Mouse (Mus musculus): ENCODE results near the gene Ptpn1. TPM values are rescaled to one million over a fixed set of nuclear protein-coding genes. Genes with fewer than 3 reads are reported as not detected.

Ptpn1 gene
- total RNA-seq, 2 experiments from 2014 or later, result 13.8 to 58.4 TPM

- ATAC-seq (replicated peaks; ENCODE audit: poor library complexity), result no peak
Measured at GRCm38 (mm10) chr2:167968504-167968903, 36.6 kb downstream of the Ptpn1 start.

DNA sequence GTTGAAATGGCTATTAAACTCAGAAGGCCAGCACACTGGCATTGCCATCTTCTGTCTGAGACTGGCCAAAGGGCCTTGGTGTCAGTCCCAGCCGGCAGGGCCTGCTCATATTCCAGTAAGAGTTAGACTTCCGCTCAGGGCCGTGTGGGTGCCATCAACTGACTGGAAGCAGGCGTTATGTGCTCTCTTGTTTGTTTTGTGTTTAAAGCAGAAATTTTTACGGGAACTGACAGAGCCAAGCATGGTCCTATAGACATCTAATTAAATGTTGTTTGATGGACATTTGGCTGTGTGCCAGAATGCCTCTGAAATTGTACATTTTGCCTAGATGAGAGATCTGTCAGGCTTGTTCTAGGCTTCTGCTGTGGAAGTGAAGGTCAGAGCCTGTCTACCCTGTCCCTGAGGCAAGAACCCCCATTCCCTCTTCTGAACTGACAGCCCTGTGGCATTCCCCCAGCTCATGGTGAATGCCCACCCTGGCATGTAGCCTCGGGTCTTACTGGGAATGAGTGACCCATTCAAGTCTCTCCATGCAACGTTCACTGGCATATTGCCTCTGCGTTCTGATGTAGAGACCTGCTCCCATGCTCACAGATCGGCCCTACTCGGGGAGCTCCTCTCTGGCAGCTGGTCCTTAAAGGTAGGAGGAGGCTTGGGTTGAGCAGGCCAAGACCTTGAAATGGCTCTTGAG, 38.1 kb downstream of the Ptpn1 start:
- ATAC-seq (replicated peaks; ENCODE audit: poor library complexity), result no peak

DNA sequence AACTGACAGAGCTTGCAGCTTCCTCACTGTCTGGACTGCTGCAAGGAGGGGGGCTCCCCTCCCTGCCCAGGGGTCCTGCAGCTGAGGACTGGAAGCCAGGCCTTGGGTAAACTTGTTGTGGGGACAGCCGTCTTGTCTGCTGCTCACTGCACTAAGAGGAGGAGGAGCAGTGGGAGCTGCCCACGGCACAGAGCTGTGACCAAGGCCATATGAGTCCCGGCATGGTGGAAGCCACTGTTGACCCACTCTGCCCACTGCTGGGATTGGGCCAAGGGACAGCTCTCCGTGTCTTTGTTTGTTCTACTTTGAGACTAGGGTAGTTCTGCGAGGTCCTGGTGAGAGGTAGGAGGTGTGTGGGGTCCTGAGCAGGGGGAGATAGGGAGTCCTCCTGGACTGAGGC, 40.3 kb downstream of the Ptpn1 start:
- ATAC-seq (replicated peaks; ENCODE audit: poor library complexity), result no peak

GRCm38 (mm10) chr2:167972809-167973208, 41.0 kb downstream of the Ptpn1 start:
- no peak for ATAC-seq (replicated peaks; ENCODE audit: poor library complexity)

DNA sequence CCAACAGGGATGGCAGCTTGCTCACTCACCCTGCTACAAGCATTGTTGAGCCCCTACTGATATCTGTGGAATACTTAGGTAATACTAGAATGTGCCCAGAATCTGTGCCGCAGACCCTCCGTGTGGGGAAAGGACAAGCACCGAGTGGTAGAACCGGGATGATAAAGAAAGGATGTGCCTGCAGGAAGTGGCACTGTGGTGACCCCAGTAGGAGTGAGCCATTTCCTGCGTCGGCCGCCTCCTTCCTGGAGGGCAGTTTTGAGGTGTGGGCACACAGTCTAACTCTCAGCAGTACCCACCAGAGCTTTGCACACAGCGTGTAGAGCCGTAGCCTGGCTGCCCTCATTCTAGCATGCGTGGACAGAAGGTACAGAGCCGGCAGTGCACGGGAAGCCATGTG, 43.9 kb downstream of the Ptpn1 start:
- ATAC-seq (replicated peaks; ENCODE audit: poor library complexity), result no peak

DNA sequence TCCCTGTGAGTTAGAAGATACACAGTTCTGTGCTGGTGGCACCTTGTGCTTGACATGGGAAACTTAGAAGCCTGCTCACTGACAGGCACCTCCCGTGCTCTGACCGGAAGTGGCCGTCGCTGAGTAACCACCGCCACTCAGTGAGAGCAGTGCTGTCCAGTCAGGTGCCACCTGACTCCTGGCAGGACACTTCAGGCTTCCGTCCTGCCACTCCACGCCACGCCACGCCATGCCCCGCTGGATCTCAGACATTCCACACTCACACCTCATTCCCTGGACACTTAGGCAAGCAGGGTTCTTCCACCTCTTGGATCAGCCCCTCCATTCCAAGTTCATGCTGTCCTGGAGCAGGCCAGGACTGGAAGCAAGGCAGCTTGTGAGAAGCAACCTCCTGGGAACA, 46.4 kb downstream of the Ptpn1 start:
- ATAC-seq (replicated peaks; ENCODE audit: poor library complexity), result no peak

- peak; percentile 29; the same call in 1 of the 2 replicates for ATAC-seq (replicated peaks; ENCODE audit: poor library complexity)
Measured at GRCm38 (mm10) chr2:167980391-167980790, 48.5 kb downstream of the Ptpn1 start.

DNA sequence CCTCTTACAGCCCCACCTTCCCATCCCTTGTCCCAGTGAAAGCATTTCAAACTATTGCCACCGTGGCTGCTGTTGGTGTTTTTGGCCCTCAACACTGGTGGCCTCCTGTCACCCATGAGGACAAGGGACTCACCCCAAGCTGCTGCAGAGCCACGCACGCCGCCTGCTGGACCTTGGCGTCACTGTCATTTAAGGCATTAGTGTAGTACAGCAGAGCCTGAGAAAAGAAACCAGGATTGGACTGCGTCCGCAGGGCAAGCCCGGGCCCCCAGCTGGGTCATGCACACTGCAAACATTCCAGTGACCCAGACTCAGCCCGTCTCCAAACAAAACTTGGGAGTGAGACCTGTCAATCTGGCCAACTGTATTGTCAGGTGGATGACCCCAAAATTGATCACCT, 50.8 kb downstream of the Ptpn1 start:
- ATAC-seq (replicated peaks; ENCODE audit: poor library complexity), result no peak

- no peak for ATAC-seq (replicated peaks; ENCODE audit: poor library complexity)
Measured at GRCm38 (mm10) chr2:167984371-167984770, 52.5 kb downstream of the Ptpn1 start.

DNA sequence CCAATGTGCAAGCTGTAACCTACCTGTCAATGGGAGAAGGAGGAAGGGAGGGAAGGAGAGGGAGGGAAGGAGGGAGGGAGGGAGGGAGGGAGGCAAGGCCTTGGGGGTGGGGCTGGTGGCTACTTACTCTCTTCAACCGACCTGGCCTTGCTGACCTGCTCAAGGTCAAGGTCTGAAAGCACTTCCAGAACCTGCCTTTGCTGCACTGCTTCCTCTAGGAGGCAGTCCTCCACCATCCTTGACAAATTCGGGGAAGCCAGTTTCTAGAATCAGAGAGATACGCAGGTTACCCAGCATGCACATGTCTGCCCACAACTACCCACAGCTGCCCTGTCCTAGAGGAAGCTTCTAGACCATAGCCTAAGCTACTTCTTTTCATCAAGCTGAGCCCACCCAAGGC, 53.1 kb downstream of the Ptpn1 start:
- no peak for ATAC-seq (replicated peaks; ENCODE audit: poor library complexity)

GRCm38 (mm10) chr2:167986762-167987161, 54.9 kb downstream of the Ptpn1 start:
- peak; percentile 55 for ATAC-seq (replicated peaks; ENCODE audit: poor library complexity)

DNA sequence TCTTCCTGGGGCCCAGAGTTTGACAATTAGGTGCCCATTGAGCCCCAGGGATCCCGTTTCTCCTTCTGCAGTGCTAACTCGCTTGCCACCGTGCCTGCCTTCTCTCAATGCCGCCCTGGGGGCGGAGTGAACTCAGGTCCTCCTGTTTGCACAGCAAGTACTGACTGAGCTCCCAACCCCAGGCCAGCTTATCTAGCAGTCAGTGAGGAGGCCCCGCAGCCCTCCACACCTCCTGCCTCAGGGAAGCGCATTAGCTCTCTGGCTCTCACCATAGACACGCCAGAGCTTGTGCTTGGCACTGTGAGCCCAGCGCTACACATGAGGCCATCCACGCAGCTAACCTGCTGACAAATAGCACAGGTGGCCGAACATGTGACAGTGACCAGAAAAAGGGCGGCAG, 55.8 kb downstream of the Ptpn1 start:
- ATAC-seq (replicated peaks; ENCODE audit: poor library complexity), result peak; percentile 35; the same call in 1 of the 2 replicates

- peak; percentile 66 for ATAC-seq (replicated peaks; ENCODE audit: poor library complexity)
Measured at GRCm38 (mm10) chr2:167989310-167989709, 57.5 kb downstream of the Ptpn1 start.

DNA sequence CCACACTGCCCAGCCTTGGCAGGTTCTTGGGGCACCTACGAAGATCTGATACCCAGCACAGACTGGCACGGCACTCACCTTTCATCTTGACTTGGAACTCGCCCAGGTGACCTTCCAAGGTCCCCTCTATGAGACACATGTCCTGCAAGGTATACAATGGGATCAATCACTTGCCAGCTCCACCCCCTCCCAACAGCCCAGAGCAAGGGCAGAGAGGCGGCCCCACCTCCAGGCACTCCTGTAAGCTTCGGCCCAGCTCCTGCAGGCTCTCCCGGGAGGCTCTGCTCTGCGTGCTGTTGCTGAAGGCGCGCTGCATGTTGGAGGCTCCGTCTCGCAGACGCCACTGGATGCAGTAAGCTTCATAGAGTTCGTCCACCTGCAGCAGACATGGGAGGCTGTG, 61.4 kb downstream of the Ptpn1 start:
- no peak for ATAC-seq (replicated peaks; ENCODE audit: poor library complexity)

GRCm38 (mm10) chr2:167995870-167996635, 64.2 kb downstream of the Ptpn1 start:
- no peak for ATAC-seq (replicated peaks; ENCODE audit: poor library complexity)

GRCm38 (mm10) chr2:167996672-167997215, 64.9 kb downstream of the Ptpn1 start:
- ATAC-seq (replicated peaks; ENCODE audit: poor library complexity), result peak; percentile 43; the same call in 1 of the 2 replicates

- ATAC-seq (replicated peaks; ENCODE audit: poor library complexity), result no peak
Measured at GRCm38 (mm10) chr2:167997562-167997961, 65.7 kb downstream of the Ptpn1 start.

GRCm38 (mm10) chr2:167999145-167999743, 67.4 kb downstream of the Ptpn1 start:
- peak; percentile 39 for ATAC-seq (replicated peaks; ENCODE audit: poor library complexity)

GRCm38 (mm10) chr2:168002188-168002587, 70.3 kb downstream of the Ptpn1 start:
- ATAC-seq (replicated peaks; ENCODE audit: poor library complexity), result no peak

GRCm38 (mm10) chr2:168002884-168003283, 71.0 kb downstream of the Ptpn1 start:
- ATAC-seq (replicated peaks; ENCODE audit: poor library complexity), result no peak

DNA sequence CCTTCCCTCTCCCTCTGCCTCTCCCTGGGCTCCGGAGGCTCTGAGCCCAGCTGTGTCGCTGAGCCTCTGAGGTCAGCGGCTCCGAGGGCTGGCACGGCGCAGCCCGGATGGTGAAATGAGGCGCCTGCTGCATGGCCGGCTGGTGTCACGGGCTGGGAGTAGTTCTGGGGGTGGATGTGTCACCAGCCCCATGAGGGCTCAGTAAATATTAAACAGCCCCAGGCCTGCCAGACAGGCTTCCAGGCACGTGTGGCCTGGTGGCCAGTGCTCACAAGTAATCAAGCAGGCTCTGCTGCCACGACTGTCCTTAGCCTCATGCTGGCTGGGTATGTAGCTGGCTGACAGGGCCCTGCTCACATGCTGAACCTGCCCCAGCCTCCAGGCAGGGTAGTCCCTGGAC, 71.6 kb downstream of the Ptpn1 start:
- ATAC-seq (replicated peaks; ENCODE audit: poor library complexity), result no peak

DNA sequence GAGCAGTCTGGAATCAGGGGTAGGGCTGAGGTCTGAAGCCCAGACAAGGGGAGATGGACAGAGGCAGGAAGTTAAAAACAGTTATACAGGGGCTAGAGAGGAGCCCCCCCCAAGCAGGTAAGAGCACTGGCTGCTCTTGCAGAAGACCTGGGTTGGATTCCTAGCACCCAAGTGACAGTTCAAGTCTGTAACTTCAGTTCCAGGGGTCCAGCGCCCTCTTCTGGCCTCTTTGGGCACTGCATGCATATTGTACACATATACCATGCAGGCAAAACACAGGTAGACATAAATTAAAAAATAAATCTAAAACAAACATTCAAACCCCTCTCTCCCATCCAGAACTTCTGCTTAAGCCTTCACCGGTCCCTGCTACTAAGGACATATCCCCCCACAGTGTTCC, 72.5 kb downstream of the Ptpn1 start:
- ATAC-seq (replicated peaks; ENCODE audit: poor library complexity), result no peak
